Mouse (Mus musculus): ENCODE measurements around the gene Tstd1.

Gene Tstd1

DNA sequence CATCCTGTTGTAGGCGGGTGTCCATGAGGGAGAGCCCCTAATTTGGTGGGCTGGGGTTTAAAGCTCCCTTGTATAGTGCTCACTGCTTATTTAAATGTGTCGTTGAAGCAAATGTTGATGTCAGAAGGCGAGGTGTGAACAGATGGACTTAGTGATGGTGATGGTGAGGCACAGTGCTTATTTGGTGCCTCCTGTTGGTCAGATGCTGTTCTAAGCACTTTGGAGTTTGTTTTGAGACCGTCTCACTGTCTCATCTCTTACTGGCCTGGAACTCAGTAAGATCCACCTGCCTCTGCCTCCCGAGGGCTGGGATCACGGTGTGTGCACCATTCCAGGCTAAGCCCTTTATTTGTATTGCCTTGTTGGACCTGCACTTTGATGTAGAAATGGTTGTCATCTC lies 36.3 kb downstream of the Tstd1 start:
- DNase-seq (ENCODE audit: low spot score), result no peak

- no peak for DNase-seq (ENCODE audit: low spot score)
Measured at GRCm38 (mm10) chr1:171457568-171457967, 38.9 kb downstream of the Tstd1 start.

GRCm38 (mm10) chr1:171459791-171460190 lies 41.1 kb downstream of the Tstd1 start:
- no peak for DNase-seq (ENCODE audit: low spot score)

GRCm38 (mm10) chr1:171460551-171461503 lies 42.2 kb downstream of the Tstd1 start:
- no peak for DNase-seq (ENCODE audit: low spot score)

GRCm38 (mm10) chr1:171463133-171463532 lies 44.5 kb downstream of the Tstd1 start:
- no peak for DNase-seq (ENCODE audit: low spot score)

- no peak for DNase-seq (ENCODE audit: low spot score)
Measured at GRCm38 (mm10) chr1:171465749-171466412, 47.2 kb downstream of the Tstd1 start.

DNA sequence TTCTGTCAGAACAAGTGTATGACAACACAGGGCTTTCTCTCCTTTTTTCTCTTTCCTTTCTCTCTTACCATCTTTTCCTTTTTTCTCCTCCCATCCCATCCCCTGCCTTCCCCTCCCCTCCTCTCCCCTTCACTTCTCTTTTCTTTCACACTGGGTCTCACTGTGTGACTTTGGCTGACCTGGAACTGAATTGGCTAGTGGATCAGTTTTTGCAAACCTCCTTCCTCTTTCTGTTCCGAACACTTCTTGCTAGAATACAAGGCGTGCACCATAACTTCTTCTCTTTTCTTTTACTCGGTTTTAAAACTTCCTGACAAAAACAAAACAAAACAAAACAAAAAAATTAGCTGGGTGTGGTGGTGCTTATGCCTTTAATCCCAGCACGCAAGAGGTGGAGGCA lies 47.9 kb downstream of the Tstd1 start:
- no peak for DNase-seq (ENCODE audit: low spot score)

DNA sequence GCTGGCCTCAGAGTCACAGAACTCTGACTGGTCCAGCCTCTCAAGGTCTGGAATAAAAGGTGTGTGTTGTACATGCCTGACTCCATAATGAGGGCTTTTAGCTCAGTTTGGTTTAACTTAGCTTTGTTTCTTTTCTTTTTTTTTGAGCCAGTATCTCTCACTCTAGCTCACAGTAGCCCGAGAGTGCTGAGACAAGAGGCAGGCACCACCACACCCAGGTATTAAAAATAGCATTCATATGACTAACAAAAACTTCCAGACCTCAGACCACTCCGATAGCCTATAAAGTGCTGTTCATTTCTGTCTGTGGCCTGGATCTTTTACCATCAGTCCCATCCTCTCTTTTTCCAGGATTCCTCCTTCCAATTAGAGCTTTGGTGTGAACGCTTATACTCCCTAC lies 51.0 kb downstream of the Tstd1 start:
- no peak for DNase-seq (ENCODE audit: low spot score)

Measured in embryo, embryonic 10.5 days (tissue).